Mouse (Mus musculus) erythroblast, embryonic 14.5 days (primary cell): ENCODE results near the gene Irf2. TPM values are rescaled to one million over a fixed set of nuclear protein-coding genes. Genes with fewer than 3 reads are reported as not detected.

Experiments
- H3K27me3 ChIP-seq: 2 replicates; pipeline ENCODE4 v1.6.1; 2012; ENCODE audit warnings: inconsistent platforms; ENCODE audit not compliant: control insufficient read depth
- H3K36me3 ChIP-seq: 2 replicates; pipeline ENCODE4 v1.6.1; 2012; ENCODE audit warnings: mild to moderate bottlenecking, inconsistent platforms; ENCODE audit not compliant: control insufficient read depth
- H3K4me1 ChIP-seq: 2 replicates; pipeline ENCODE4 v1.6.1; 2012; ENCODE audit warnings: inconsistent platforms; ENCODE audit not compliant: control insufficient read depth
- H3K4me3 ChIP-seq: replicated peaks from 2 replicates; pipeline ENCODE3; 2012; ENCODE audit warnings: moderate library complexity, mild to moderate bottlenecking, inconsistent platforms
- H3K9me3 ChIP-seq: 2 replicates; pipeline ENCODE4 v1.6.1; 2012; ENCODE audit warnings: low read length, inconsistent platforms, mixed read lengths; ENCODE audit not compliant: control insufficient read depth
- GATA1 ChIP-seq: IDR thresholded peaks from 2 replicates; pipeline ENCODE4 v1.6.1; 2012; ENCODE audit warnings: low read length, inconsistent platforms, mixed read lengths
- TAL1 ChIP-seq: IDR thresholded peaks from 3 replicates; pipeline ENCODE4 v1.6.1; 2012; ENCODE audit warnings: low read length, inconsistent platforms, mixed read lengths
- polyA plus RNA-seq: library from polyadenylated mRNA; stranded (reverse); fragments of >175 nt; gene quantifications from 2 replicates; pipeline ENCODE4 v1.2.3, GENCODE M21; 2012

Irf2 gene
- polyA plus RNA-seq, 1 experiment = 0.81 TPM

DNA sequence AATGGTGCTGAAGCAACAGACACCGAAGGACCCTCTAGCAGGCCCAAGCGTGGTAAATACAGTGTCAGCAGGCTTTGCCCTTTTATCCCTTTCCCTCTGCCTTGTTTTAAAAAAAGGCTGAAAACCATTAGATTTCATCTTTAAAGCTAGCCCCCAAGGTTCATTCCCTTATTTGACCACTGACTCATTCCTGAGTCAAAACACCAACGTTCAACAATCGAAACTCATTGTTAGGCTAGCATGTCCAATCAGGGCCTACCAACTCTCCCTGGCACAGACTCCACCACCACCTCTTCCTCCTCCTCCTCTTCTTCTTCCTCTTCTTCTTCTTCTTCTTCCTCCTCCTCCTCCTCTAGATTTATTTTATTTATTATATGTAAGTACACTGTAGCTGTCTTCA is 30.2 kb upstream of the Irf2 start:
- Histone ChIP-seq H3K4me3 (no peak overlapping the region), H3K36me3 (no peaks in the 10 kb centered on the region), H3K4me1 (peaks cover 4% of the 10 kb centered on the region), H3K27me3 (no peaks in the 10 kb centered on the region), H3K9me3 (no peaks in the 10 kb centered on the region)
- TF ChIP-seq GATA1 = no peak
- no peak for TF ChIP-seq TAL1

- no peaks in the 10 kb centered on the region for H3K27me3 ChIP-seq
- H3K4me1 ChIP-seq = peaks cover 7% of the 10 kb centered on the region
- no peaks in the 10 kb centered on the region for H3K36me3 ChIP-seq
- no peak overlapping the region for H3K4me3 ChIP-seq
- no peaks in the 10 kb centered on the region for H3K9me3 ChIP-seq
- no peak for TF ChIP-seq GATA1
- TF ChIP-seq TAL1 = no peak
Observed at GRCm38 (mm10) chr8:46710289-46710688, 29.2 kb upstream of the Irf2 start.

DNA sequence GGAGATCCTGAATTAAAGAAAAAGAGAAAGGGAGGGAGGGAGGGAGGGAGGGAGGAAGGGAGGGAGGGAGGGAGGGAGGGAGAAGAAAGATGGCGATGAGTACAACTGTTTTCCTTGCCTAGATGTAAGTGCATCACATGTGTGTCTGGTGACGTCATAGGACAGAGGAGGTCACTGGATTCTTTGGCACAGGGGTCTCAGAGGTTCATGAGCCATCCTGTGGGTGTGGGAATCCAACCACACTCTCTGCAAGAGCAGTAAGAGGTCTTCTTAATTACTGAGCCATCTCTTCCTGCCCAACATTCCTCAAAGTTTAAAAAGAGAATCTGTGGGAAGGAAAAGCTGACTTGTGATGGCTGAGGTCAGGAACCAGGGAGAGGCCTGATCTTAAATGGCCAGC is 28.0 kb upstream of the Irf2 start:
- H3K36me3 ChIP-seq = no peaks in the 10 kb centered on the region
- H3K4me3 ChIP-seq = no peak overlapping the region
- no peak for TF ChIP-seq GATA1
- no peak for TF ChIP-seq TAL1
- H3K9me3 ChIP-seq = no peaks in the 10 kb centered on the region
- H3K27me3 ChIP-seq = no peaks in the 10 kb centered on the region
- peaks cover 7% of the 10 kb centered on the region for H3K4me1 ChIP-seq

- Histone ChIP-seq H3K9me3 (no peaks in the 10 kb centered on the region), H3K36me3 (no peaks in the 10 kb centered on the region), H3K4me1 (peaks cover 10% of the 10 kb centered on the region), H3K27me3 (no peaks in the 10 kb centered on the region), H3K4me3 (no peak overlapping the region)
- TF ChIP-seq TAL1 (no peak), GATA1 (no peak)
Observed at GRCm38 (mm10) chr8:46713178-46713577, 26.4 kb upstream of the Irf2 start.

- H3K27me3 ChIP-seq = no peaks in the 10 kb centered on the region
- H3K4me1 ChIP-seq = peaks cover 16% of the 10 kb centered on the region
- no peaks in the 10 kb centered on the region for H3K9me3 ChIP-seq
- TF ChIP-seq TAL1 (no peak), GATA1 (no peak)
- no peak overlapping the region for H3K4me3 ChIP-seq
- H3K36me3 ChIP-seq = no peaks in the 10 kb centered on the region
Observed at GRCm38 (mm10) chr8:46713844-46714243, 25.7 kb upstream of the Irf2 start.

- TF ChIP-seq TAL1 = no peak
- no peaks in the 10 kb centered on the region for H3K36me3 ChIP-seq
- peaks cover 19% of the 10 kb centered on the region for H3K4me1 ChIP-seq
- no peaks in the 10 kb centered on the region for H3K9me3 ChIP-seq
- H3K27me3 ChIP-seq = no peaks in the 10 kb centered on the region
- H3K4me3 ChIP-seq = no peak overlapping the region
Observed at GRCm38 (mm10) chr8:46714400-46714799, 25.1 kb upstream of the Irf2 start.

DNA sequence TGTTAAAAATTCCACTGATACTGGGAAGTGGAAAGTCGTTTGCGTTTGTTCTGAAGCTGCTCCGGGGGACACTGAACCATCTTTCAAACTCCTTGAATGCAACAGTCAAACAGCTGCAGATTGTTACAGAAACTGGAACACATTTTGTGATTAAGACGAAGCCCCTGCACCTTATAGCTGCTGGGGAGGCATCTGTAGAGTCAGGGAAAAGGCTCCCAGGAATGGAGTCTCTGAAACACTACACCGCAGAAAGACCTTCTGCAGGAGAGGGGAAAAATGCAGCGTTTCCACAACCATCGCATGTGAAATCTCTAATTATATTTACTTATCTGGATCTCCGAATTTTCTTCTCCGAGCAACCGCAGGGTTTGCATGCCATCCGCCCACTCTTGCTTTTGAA is 23.1 kb upstream of the Irf2 start:
- Histone ChIP-seq H3K9me3 (no peaks in the 10 kb centered on the region), H3K4me1 (peaks cover 36% of the 10 kb centered on the region), H3K36me3 (no peaks in the 10 kb centered on the region), H3K27me3 (no peaks in the 10 kb centered on the region), H3K4me3 (no peak overlapping the region)
- TF ChIP-seq GATA1 (no peak), TAL1 (no peak)

- Histone ChIP-seq H3K4me1 (peaks cover 43% of the 10 kb centered on the region), H3K9me3 (no peaks in the 10 kb centered on the region), H3K36me3 (no peaks in the 10 kb centered on the region), H3K4me3 (no peak overlapping the region), H3K27me3 (no peaks in the 10 kb centered on the region)
- TF ChIP-seq GATA1 = no peak
- TF ChIP-seq TAL1 = no peak
Observed at GRCm38 (mm10) chr8:46717170-46717569, 22.4 kb upstream of the Irf2 start.

DNA sequence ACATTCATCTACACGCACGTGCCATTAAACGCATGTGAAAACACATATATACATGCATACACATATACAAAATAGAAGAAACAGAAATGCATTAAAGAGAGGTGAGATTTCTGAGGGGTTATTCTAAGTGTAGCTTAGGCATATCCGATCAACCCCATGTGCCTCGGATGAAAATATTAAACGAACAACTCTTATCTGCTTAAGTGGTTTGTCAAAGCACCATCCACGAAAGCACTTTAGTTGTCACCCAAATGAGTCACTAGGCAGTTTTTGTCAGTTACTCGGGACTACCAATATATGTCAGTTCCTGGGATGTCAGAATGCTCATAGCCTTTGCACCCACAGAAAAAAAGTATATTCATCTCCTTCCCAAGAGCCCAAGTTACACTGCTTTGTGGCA is 21.2 kb upstream of the Irf2 start:
- Histone ChIP-seq H3K27me3 (no peaks in the 10 kb centered on the region), H3K9me3 (no peaks in the 10 kb centered on the region), H3K4me1 (peaks cover 46% of the 10 kb centered on the region), H3K36me3 (no peaks in the 10 kb centered on the region), H3K4me3 (no peak overlapping the region)
- TF ChIP-seq TAL1 (no peak), GATA1 (no peak)

DNA sequence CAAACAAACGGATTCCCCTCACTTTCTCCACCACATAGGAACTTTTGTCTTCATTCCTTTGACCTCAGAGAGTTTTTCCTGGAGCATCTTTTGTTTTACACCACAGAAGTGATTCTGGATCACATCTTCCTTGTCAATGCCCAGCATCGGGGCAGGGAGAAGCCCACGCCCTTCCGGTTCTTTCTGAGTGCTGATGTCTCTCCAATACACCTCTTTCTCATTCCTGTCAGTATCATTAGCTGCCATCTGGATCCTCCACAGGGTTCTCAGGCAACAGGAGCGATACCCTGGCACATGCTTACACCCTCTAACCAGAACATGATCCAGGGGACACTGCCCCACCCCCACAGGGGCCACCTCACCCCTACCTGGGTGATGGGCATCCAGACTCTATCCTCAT is 20.8 kb upstream of the Irf2 start:
- Histone ChIP-seq H3K27me3 (no peaks in the 10 kb centered on the region), H3K36me3 (no peaks in the 10 kb centered on the region), H3K9me3 (no peaks in the 10 kb centered on the region), H3K4me3 (no peak overlapping the region), H3K4me1 (peaks cover 45% of the 10 kb centered on the region)
- no peak for TF ChIP-seq TAL1
- TF ChIP-seq GATA1 = no peak
